Mouse (Mus musculus) myocyte (in vitro differentiated cells): ENCODE measurements around the gene Npas2. TPM values are rescaled to one million over a fixed set of nuclear protein-coding genes. Genes with fewer than 3 reads are reported as not detected.

Experiments
- H3K27me3 ChIP-seq: one replicate; pipeline ENCODE4 v1.6.1; 2011; ENCODE audit not compliant: control insufficient read depth, insufficient read depth, insufficient read length
- H3K36me3 ChIP-seq: one replicate; pipeline ENCODE4 v1.6.1; 2011; ENCODE audit not compliant: control insufficient read depth, insufficient read depth
- H3K4me2 ChIP-seq: one replicate; pipeline ENCODE4 v1.6.1; 2011; ENCODE audit warnings: low read depth, control low read depth
- H3K4me3 ChIP-seq: one replicate; pipeline ENCODE4 v1.5.1; 2011; ENCODE audit warnings: mild to moderate bottlenecking, control low read depth, moderate library complexity
- H3K79me2 ChIP-seq: one replicate; pipeline ENCODE4 v1.6.1; 2011; ENCODE audit not compliant: control insufficient read depth, insufficient read depth
- H3ac ChIP-seq: one replicate; pipeline ENCODE4 v1.6.1; 2011; ENCODE audit not compliant: control insufficient read depth, insufficient read length
- CEBPB ChIP-seq: IDR thresholded peaks from 2 replicates; pipeline ENCODE4 v1.6.1; 2011; ENCODE audit warnings: mild to moderate bottlenecking, moderate library complexity; ENCODE audit not compliant: poor library complexity, insufficient read depth, severe bottlenecking
- E2F4 ChIP-seq: IDR thresholded peaks from one replicate; pipeline ENCODE4 v1.6.1; 2011; ENCODE audit warnings: mild to moderate bottlenecking, control low read depth, moderate library complexity; ENCODE audit not compliant: insufficient read depth
- MAX ChIP-seq: IDR thresholded peaks from one replicate; pipeline ENCODE4 v1.6.1; 2011; ENCODE audit warnings: low read depth, mild to moderate bottlenecking, control low read depth
- MYOD1 ChIP-seq, 3 experiments: IDR thresholded peaks; one replicate each; pipeline ENCODE4 v1.6.1; 2011; ENCODE audit warnings: control low read depth in 2 of 3, low read depth in 2 of 3, mild to moderate bottlenecking in 2 of 3, moderate library complexity in 1 of 3; ENCODE audit not compliant: insufficient read length in 2 of 3, control insufficient read depth in 1 of 3
- MYOG ChIP-seq, 3 experiments: IDR thresholded peaks; one replicate each; pipeline ENCODE4 v1.6.1; 2011; ENCODE audit warnings: control low read depth in 2 of 3, low read depth in 2 of 3, mild to moderate bottlenecking in 2 of 3; ENCODE audit not compliant: insufficient read length in 2 of 3, control insufficient read depth in 1 of 3, insufficient read depth in 1 of 3
- POLR2A ChIP-seq: IDR thresholded peaks from one replicate; pipeline ENCODE4 v1.6.1; 2011; ENCODE audit warnings: low read depth, mild to moderate bottlenecking, control low read depth, moderate library complexity; ENCODE audit not compliant: insufficient read length
- POLR2AphosphoS2 ChIP-seq: IDR thresholded peaks from one replicate; pipeline ENCODE4 v1.6.1; 2011; ENCODE audit warnings: low read depth, control low read depth; ENCODE audit not compliant: insufficient read length
- REST ChIP-seq: IDR thresholded peaks from one replicate; pipeline ENCODE4 v1.6.1; 2011; ENCODE audit warnings: mild to moderate bottlenecking, control low read depth, moderate library complexity; ENCODE audit not compliant: insufficient read depth, insufficient read length
- SRF ChIP-seq: IDR thresholded peaks from one replicate; pipeline ENCODE4 v1.6.1; 2011; ENCODE audit warnings: low read depth; ENCODE audit not compliant: control insufficient read depth, insufficient read length
- TCF12 ChIP-seq: IDR thresholded peaks from one replicate; pipeline ENCODE4 v1.6.1; 2011; ENCODE audit warnings: mild to moderate bottlenecking, control low read depth; ENCODE audit not compliant: poor library complexity, insufficient read depth, severe bottlenecking
- TCF3 ChIP-seq: IDR thresholded peaks from one replicate; pipeline ENCODE4 v1.6.1; 2011; ENCODE audit warnings: low read depth, control low read depth; ENCODE audit not compliant: insufficient read length
- USF1 ChIP-seq: IDR thresholded peaks from one replicate; pipeline ENCODE4 v1.6.1; 2011; ENCODE audit warnings: low read depth, mild to moderate bottlenecking, control low read depth, moderate library complexity
- polyA plus RNA-seq: library from polyadenylated mRNA; unstranded; fragments of >200 nt; fragmentation: generic; extraction: Trizol; gene quantifications from one replicate; pipeline ENCODE4 v1.2.1, GENCODE M21; 2012; ENCODE audit warnings: missing spikeins

Gene Npas2
- polyA plus RNA-seq, 1 experiment = 0.01 TPM

DNA sequence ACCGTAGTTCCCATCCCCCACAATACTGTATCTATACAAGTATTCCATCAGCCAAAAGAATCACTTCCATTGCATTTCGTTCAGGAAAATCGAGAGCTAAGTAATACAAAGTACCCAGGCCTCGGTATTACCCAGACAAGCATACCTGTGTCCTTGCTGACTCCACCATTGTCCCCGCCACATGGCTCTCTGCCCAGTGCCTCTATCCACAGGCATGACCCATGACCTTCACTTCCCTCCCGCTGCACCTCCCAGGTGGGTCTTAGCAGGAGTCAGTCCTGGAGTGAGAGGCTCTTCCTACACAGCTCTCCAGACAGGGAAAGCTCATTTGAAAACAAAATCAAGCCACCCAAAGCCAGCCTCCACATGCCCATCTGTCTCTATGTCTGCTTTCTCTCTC lies 214.6 kb downstream of the Npas2 start:
- H3K4me3 ChIP-seq = no peak overlapping the region
- H3K27me3 ChIP-seq = peaks cover 13% of the 10 kb centered on the region
- no peaks in the 10 kb centered on the region for H3K79me2 ChIP-seq
- TF ChIP-seq CEBPB (no peak), MAX (no peak), POLR2A (no peak), TCF12 (no peak), MYOG (IDR thresholded peaks at IDR 0.05; ENCODE audit: control insufficient read depth in 1 of 3, insufficient read depth in 1 of 3, insufficient read length in 2 of 3, low read depth in 2 of 3) (no peak), TCF3 (no peak), USF1 (no peak), POLR2AphosphoS2 (no peak), MYOD1 (IDR thresholded peaks at IDR 0.05; ENCODE audit: control insufficient read depth in 1 of 3, insufficient read length in 2 of 3, low read depth in 2 of 3) (no peak), E2F4 (no peak), REST (no peak), SRF (no peak)
- H3K36me3 ChIP-seq = no peaks in the 10 kb centered on the region
- H3ac ChIP-seq = no peak overlapping the region
- no peak overlapping the region for H3K4me2 ChIP-seq

DNA sequence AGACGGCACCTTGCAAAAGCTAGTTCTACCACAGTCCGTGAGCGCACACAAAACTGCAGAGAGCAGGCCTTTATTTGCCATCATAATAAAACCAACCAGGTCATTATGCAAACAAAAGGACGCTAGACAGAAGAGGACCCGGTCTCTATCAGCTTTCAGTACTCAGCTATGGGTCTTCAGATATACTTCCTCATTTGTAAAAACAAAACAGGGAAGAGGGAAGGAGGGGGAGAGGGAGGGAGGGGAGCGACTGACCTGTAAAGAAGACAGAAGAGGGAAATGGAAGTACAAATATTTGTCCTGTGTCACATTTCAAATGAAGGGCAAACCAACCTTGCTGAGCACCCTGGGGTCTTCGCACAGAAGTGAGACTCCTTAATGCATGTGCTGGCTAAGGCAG lies 215.1 kb downstream of the Npas2 start:
- H3ac ChIP-seq = no peak overlapping the region
- TF ChIP-seq POLR2AphosphoS2 = no peak
- TF ChIP-seq CEBPB = no peak
- TF ChIP-seq MAX = no peak
- no peak for TF ChIP-seq E2F4
- no peak for TF ChIP-seq TCF3
- TF ChIP-seq REST = no peak
- no peak for TF ChIP-seq SRF
- no peak for TF ChIP-seq MYOD1 (IDR thresholded peaks at IDR 0.05; ENCODE audit: control insufficient read depth in 1 of 3, insufficient read length in 2 of 3, low read depth in 2 of 3)
- no peak overlapping the region for H3K4me2 ChIP-seq
- H3K4me3 ChIP-seq = no peak overlapping the region
- H3K36me3 ChIP-seq = no peaks in the 10 kb centered on the region
- no peaks in the 10 kb centered on the region for H3K79me2 ChIP-seq
- peaks cover 13% of the 10 kb centered on the region for H3K27me3 ChIP-seq

DNA sequence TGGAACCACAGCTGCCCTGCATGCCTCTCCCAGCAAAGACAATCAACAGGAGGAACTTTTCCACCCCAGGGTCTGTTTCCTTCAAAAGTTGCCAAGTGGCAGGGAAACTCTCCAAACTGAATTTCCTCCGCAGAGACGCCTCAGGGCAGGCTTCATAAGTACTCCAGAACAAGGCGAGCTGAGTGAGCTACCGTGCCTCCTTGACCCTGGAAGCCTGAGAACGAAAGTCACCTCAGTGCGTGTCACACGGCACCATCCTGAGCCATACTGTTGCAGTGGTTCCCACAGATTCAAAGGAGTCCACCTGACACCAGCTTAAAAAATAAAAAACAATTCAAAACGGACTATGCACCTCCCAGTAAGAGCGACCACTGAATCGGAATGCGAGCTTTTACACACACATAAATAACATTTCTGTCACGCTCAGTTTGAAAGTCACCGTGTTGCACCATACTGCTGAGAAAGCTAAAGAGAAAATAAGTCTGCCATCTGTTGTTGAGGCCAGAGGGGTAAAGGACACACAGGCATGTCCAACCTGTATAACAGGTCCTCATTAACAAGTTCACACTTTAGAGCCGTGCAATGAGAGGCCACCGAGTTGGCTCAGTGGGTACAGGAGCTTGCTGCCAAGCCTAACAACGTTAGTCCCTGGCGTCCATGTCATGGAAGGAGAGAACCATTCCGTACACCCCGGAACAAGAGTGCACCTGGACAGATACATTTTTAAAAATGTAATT lies 216.7 kb downstream of the Npas2 start:
- no peaks in the 10 kb centered on the region for H3K79me2 ChIP-seq
- peaks cover 8% of the 10 kb centered on the region for H3K27me3 ChIP-seq
- no peaks in the 10 kb centered on the region for H3K36me3 ChIP-seq
- H3K4me2 ChIP-seq = no peak overlapping the region
- H3K4me3 ChIP-seq = no peak overlapping the region
- no peak for TF ChIP-seq POLR2AphosphoS2
- no peak for TF ChIP-seq MAX
- no peak for TF ChIP-seq CEBPB
- TF ChIP-seq SRF = no peak
- no peak for TF ChIP-seq E2F4
- TF ChIP-seq TCF12 = no peak
- no peak for TF ChIP-seq USF1
- TF ChIP-seq MYOD1 (IDR thresholded peaks at IDR 0.05; ENCODE audit: control insufficient read depth in 1 of 3, insufficient read length in 2 of 3, low read depth in 2 of 3) = no peak
- TF ChIP-seq REST = no peak
- TF ChIP-seq POLR2A = no peak
- no peak for TF ChIP-seq MYOG (IDR thresholded peaks at IDR 0.05; ENCODE audit: control insufficient read depth in 1 of 3, insufficient read depth in 1 of 3, insufficient read length in 2 of 3, low read depth in 2 of 3)
- no peak overlapping the region for H3ac ChIP-seq

Other genes with a start within 250 kb of the Npas2 start
- 84.9 TPM for gene Pdcl3, start 208.1 kb upstream of the Npas2 start, polyA plus RNA-seq
- 1,627 TPM for gene Rpl31, start 174.1 kb downstream of the Npas2 start, polyA plus RNA-seq